Mouse (Mus musculus) gastrocnemius, adult 2 months (tissue): ENCODE results near the gene Anpep. TPM values are rescaled to one million over a fixed set of nuclear protein-coding genes. Genes with fewer than 3 reads are reported as not detected.

Source experiments
- DNase-seq: peaks from one replicate; pipeline ENCODE4 v3.0.0; 2022
- H3K27ac ChIP-seq: fragments of 200-600 bp; 2 replicates; pipeline ENCODE4 v1.8.1; 2022; ENCODE audit warnings: mild to moderate bottlenecking
- H3K4me3 ChIP-seq: fragments of 200-600 bp; 2 replicates; pipeline ENCODE4 v1.8.1; 2022; ENCODE audit warnings: mild to moderate bottlenecking, moderate library complexity
- CTCF ChIP-seq: fragments of 200-600 bp; IDR thresholded peaks from 2 replicates; pipeline ENCODE4 v1.8.1; 2022; ENCODE audit warnings: antibody characterized with exemption, mild to moderate bottlenecking, moderate library complexity
- intact Hi-C: fragments of 180-260 bp; cut with DNase I; formaldehyde crosslinking; loops from one replicate; pipeline ENCODE4 v1.15.1; 2025
- total RNA-seq, 2 experiments: library from RNA; stranded (reverse); gene quantifications; 2 replicates each; pipeline ENCODE4 v1.2.3; 2021

Anpep gene
- total RNA-seq, 2 experiments from 2014 or later = 4.1 to 7.2 TPM

DNA sequence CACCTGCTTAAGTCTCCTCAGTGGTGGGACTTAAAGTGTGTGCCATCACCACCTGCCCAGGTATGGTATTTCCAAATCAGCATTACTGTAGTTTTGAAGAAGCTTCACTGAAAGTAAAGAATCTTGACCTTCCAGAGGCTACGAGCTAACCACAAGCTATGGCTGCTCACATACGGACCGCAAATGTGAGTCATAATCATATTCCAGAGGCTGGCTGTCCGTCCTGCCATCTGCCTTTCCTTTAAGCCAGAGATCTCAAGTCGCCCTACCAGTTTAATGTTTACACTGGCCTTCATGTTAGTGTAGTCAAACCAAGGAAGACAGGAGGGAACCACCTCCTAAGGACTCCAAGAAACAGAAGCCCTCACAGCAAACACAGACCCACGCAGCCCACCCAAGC is 21.0 kb upstream of the Anpep start:
- no peak for DNase-seq
- intact Hi-C loops = no loop called here
- Histone ChIP-seq H3K4me3 (no peak overlapping the region), H3K27ac (no peak overlapping the region)
- no peak for TF ChIP-seq CTCF

DNA sequence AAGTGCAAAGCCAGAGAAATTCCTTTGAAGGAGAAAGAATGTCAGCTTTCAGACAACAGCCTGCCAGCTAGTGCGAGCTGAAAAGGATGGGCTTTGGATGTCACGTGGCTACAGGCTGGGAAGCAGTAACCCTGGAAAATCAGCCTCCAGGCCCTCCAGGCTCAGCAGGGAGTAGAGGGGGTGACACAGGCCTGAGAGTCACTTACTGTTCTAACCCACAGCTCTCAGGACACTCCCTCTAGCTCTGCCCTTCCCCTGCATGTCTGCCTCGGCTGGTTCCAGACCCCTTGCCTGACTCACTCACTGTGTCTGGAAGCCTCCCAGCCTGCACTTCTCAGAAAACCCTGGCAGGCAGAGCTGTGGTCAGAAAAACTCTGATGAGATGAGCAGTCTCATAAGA is 20.1 kb upstream of the Anpep start:
- intact Hi-C loops = no loop called here

DNA sequence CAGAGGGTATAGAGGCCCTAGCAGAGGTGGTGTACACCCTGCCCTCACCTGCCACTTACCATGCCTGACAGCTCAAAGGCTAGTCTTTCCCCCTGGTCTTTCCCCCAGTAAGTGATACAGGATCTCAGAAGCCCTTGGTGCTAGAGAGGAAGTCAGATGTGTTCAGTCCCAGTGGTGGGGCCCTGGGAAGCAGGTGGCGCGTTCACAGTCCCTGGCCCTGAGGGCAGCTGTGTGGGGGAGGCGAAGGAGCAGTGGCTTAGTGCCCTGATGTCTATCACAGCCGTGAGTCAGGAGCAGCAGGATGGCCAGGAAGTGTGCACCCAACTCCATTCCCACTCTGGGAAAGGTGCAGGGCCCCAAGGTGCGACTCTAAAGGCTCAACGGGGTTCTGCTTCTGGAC is 19.2 kb upstream of the Anpep start:
- DNase-seq = no peak
- intact Hi-C loops = no loop called here
- Histone ChIP-seq H3K4me3 (no peak overlapping the region), H3K27ac (peak overlapping the region; percentile 70; the same call in 1 of the 2 replicates)
- no peak for TF ChIP-seq CTCF

More for the DNA sequence above, 20.1 kb upstream of the Anpep start:
- no peak for TF ChIP-seq CTCF
- DNase-seq = peak; percentile 74
- Histone ChIP-seq H3K27ac (peak overlapping the region; percentile 70), H3K4me3 (no peak overlapping the region)

DNA sequence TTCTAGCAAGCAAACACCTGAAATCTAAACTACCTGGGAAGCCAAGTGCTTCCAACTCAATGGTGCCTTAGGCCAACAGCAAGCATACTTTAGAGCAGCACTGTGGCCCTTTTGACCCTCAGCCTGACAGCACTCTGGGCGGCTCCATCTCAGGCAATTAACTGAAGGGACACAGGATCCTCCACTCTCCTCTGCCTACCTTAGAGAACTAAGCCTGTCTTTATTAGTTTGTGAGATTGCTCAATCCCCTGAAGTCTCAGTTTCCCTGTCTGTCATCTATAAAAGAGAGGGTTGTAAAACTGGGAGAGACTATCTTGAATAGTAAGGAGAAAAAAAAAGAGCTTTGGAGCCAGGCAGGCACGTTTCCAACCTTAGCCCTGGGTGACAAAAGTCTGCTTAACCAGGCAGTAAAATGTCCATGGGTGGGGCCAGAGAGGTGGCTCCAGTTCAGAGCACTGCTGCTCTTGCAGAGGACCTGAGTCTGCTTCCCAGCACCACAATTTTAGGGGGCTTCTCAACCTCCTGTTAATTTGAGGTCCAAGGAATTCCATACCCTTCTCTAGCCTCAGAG is 17.7 kb upstream of the Anpep start:
- intact Hi-C loops = no loop called here
- Histone ChIP-seq H3K27ac (no peak overlapping the region), H3K4me3 (no peak overlapping the region)
- DNase-seq = no peak
- TF ChIP-seq CTCF = no peak

DNA sequence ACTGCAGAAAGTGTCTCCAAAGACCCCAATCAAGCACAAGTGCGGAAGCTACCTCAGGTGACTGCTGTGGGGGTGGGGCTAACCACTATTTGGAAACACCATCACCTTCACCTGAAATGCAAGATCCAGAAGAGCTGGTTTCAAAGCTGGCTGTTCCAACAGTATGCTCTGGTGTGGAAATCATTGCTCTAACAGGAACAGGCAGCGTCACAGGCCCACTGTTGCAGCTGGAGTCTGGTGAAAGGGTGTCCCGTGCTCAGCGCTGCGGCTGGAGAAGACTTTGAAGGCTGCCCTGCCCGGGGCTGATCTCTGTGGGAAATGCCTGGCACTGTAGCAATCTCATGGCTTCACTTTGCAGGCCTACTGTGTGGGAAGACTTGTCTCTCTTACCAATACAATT is 12.5 kb upstream of the Anpep start:
- no peak for DNase-seq
- no peak overlapping the region for H3K4me3 ChIP-seq
- TF ChIP-seq CTCF = no peak
- H3K27ac ChIP-seq = no peak overlapping the region
- intact Hi-C loops = no loop called here

DNA sequence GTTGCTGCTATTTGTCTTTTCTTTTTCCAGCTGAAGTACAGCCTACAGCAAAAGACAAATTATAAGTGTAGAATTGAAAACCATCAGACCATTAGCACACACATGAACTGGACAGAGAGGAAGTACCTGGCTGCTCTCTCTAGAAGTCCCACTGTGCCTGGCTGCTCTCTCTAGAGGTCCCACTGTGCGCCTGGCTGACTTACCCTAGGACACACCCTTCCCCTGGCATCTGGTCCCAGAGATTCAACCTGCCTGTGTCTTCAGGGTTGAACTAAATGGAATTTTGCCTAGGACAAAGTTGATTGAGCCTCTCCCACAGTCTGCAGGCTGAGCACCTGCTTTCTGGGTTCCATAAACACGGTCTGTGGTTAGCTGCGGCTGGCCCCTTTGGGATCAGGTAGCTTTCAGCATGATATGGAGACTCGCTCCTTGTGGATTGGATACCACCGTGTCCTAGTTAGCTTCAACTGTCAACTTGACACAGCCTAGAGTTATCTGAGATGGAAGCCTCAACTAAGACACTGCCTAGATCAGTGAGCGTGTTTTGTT is 11.0 kb upstream of the Anpep start:
- intact Hi-C loops = no loop called here
- Histone ChIP-seq H3K27ac (no peak overlapping the region), H3K4me3 (no peak overlapping the region)
- no peak for DNase-seq
- TF ChIP-seq CTCF = no peak

DNA sequence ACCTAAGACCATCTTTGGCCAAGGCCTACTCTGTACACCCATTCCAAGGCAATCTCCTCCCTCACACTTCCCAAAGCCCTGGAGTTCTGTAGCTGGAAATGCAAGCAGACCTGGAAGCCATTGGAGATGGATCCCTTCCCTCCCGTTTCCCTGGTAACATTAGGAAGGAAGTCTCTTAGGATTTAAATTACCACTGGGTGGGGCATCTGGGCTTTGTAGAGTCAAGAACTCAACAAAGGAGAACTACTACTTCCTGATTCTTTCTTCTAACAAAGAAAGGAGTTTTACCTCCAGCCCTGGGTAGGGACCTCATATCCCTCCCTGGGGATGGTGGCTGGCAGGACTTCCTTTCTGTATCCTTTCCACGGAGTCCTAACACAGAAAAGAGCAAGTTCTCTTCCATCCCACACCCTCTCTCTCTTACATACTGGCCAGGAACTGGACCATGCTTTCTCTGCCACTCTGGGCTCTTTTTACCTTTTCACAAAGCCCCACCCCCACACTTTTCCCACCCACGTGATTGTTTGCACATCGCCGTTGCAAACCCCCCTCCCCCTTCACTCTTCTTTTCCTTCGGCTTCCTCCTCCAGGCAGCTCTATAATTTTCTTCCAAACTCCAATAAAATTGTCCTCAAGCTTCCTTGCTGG is 8.3 kb upstream of the Anpep start:
- intact Hi-C loops = no loop called here
- no peak for TF ChIP-seq CTCF
- no peak for DNase-seq
- no peak overlapping the region for H3K27ac ChIP-seq
- no peak overlapping the region for H3K4me3 ChIP-seq

DNA sequence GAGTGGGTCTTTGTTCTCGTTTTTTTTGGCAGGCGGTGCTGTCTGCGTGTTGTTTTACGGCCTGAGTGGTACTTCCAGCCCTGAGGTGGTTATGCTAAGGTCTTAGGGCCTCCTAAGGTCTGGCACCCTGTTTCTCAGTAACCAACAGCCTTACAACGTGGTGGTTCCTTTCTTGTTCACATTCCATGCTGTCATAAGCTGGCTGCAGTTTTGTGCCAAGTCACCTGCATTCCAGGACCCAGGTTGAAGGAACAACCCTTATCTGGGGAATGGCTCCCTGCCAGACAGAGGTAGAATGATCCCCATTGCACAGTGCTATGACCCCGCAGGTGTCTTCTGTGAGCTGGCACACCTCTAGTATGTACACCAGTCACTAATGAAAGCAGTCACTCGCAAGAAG is 7.6 kb upstream of the Anpep start:
- intact Hi-C loops = no loop called here
- H3K4me3 ChIP-seq = no peak overlapping the region
- no peak for DNase-seq
- TF ChIP-seq CTCF = no peak
- peak overlapping the region; percentile 61; the same call in 1 of the 2 replicates for H3K27ac ChIP-seq

DNA sequence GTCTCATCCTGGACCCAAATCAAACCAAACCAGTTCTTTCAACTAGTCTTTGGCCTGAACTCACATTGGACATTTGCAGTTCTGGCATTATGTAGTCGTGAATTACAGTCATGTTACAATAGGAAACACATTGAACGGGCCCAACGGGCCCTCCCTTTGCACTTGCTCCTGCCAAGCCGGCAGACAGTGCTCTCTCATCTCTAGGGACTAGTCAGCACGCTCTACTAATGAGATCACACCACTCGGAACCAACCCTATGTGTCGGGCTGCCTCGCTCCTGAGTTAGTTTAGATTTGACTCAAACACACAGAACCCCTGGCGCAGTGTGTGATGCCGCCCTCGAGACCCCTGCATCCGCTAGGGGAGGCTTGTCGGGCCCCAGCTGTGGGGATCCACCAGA is 7.0 kb upstream of the Anpep start:
- no peak overlapping the region for H3K4me3 ChIP-seq
- peak overlapping the region; percentile 61 for H3K27ac ChIP-seq
- peak; percentile 68 for DNase-seq
- no peak for TF ChIP-seq CTCF
- intact Hi-C loops = no loop called here

DNA sequence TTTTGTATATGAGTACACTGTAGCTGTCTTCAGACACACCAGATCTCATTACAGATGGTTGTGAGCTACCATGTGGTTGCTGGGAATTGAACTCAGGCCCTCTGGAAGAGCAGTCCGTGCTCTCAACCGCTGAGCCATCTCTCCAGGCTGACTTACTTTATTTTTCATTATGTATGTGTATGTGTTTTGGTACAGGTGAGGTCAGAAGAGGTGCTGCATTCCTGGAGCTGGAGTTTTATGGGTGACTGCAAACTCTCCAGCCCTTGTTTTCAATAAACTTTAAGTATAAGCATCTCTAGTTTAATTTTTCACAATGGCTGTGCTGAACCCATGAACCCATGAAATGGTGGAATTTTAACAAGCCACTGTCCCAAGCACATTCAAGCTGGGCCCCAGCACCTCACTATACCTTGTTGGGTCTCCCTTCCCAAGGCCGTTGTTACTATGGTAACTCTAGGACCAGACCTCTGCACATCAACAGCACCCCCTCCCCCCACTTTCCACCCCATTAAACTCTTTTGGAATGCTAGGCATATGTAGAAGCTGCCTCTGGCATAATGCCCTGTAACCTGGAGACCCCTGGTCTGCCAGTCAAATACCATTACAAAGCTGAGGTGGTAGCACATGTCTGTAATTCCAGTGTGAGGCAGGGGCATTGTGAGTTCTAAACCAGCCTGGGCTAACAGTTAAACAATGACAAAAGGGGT is 5.6 kb upstream of the Anpep start:
- intact Hi-C loops = no loop called here
- no peak overlapping the region for H3K27ac ChIP-seq
- no peak overlapping the region for H3K4me3 ChIP-seq
- no peak for DNase-seq
- TF ChIP-seq CTCF = no peak

DNA sequence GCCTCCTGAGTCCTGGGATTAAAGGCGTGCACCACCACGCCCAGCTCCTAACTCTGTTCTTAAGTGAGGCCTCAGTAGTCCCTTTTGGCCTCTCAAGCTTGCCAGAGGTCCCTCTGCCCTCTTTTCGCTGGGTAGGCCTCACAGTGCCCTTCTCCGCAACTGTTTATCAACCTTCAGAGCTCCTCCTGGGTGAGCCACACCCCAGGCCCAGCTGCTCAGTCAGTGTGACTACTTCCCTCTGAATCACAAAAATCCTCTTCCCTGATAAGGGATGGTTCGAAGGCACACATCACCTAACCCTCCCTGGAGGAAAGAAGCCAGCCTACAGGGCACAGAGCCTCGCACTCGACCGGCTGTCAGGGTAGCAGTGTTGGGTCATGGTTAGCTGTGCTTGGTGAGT is 935 bp upstream of the Anpep start:
- Histone ChIP-seq H3K4me3 (no peak overlapping the region), H3K27ac (no peak overlapping the region)
- intact Hi-C loops = no loop called here
- no peak for TF ChIP-seq CTCF
- no peak for DNase-seq

DNA sequence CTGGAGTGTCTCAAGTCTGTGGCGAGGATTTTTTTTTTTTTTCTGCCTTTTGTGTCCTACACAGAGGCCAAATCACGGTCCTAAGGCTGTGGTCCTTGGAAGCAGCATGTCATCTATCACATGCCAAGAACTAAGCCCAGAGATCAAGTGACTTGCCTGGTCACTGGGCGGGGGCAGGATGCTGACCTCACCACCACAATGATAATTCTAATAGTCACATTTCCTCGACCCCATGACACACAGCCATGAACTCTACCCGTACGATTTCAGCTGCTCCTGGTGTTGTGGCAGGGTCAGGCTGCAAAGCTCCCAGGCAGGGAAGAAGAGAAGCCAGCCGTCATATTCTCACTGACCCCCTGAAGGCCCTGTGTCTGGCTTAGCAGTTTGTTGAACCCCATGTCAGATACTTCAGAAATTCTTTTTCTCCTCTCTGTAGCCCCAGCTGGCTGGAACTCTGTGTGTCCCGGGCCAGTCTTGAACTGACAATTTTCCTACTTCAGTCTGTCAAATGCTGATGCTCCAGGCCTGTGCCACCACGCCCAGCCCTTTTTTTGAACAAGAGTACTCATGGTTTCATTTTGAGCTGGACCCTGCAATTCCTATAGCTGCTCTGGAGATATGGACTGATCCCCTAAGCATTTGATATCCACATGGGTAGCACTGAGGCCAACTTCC is 1.8 kb downstream of the Anpep start:
- DNase-seq = no peak
- peak overlapping the region; percentile 69 for H3K27ac ChIP-seq
- intact Hi-C loops = no loop called here
- H3K4me3 ChIP-seq = no peak overlapping the region; the same call in 1 of the 2 replicates
- no peak for TF ChIP-seq CTCF
